Mouse (Mus musculus): ENCODE measurements at regions not wholly inside any gene's neighbourhood (a gene's known extent, or its start where the extent isn't known, plus 50 kb on each side); places are given as distances from the start of the nearest gene placed in this dataset.

DNA sequence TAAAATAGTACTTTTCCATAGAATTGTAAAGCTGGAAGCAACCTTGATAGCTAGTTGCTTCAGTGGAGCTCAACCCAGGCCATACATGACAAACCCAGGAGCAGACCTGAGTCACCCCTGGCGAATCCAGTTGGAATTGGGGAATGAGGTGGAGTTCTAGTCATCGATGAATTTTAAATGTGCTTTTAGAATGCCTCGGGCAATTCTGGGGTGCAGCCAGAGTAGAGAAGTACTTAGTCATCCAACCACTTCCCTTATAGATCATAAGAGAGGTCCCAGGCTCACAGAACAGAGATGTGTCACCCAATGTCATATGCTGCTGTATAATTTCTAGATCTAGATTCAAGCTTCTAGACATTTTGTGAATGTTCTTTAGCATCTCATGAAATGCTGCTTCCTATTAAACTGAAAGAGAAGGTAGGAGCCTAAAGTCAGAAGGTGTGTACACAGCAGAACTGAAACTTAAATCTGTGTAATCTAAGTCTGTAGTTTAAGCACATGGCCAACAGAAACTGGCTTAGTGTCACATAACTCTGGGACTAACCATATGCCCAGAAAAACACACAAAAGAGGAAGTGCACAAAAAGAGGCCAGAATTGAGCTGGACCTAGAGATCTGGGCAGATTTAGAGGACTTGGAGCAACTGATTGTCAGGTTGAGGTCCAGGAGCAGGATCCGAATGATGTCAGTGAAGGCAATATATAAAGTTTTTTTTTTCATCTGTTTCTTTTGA is 269.7 kb downstream of the Smarca1 start:
- TF ChIP-seq POLR2A (IDR thresholded peaks at IDR 0.05; ENCODE audit: borderline replicate concordance, extremely low read depth, insufficient read depth, insufficient read length) = no peak
- no peak overlapping the region for H3K9ac ChIP-seq (ENCODE audit: low read depth, low read length, severe bottlenecking)
- H3K4me3 ChIP-seq (replicated peaks; ENCODE audit: low read length) = no peak overlapping the region
- no peaks in the 10 kb centered on the region for H3K27me3 ChIP-seq (ENCODE audit: control insufficient read depth, insufficient read depth, low read length)
- H3K27ac ChIP-seq (replicated peaks; ENCODE audit: low read depth, low read length) = no peak overlapping the region
- H3K9me3 ChIP-seq (ENCODE audit: control insufficient read depth, low read length) = no peaks in the 10 kb centered on the region
- no peaks in the 10 kb centered on the region for H3K36me3 ChIP-seq (ENCODE audit: control insufficient read depth, insufficient read depth, low read length)
- H3K4me2 ChIP-seq (replicated peaks; ENCODE audit: low read depth, low read length, severe bottlenecking) = no peak overlapping the region
- no peak for DNase-seq (ENCODE audit: low spot score)
- no peak for ATAC-seq (ENCODE audit: low FRiP score, low read depth)
- 85% methylated on average over 4 of the region's 4 CpGs for whole genome bisulfite sequencing
- no peaks in the 10 kb centered on the region for H3K4me1 ChIP-seq (ENCODE audit: control insufficient read depth, insufficient read depth, low read length)

DNA sequence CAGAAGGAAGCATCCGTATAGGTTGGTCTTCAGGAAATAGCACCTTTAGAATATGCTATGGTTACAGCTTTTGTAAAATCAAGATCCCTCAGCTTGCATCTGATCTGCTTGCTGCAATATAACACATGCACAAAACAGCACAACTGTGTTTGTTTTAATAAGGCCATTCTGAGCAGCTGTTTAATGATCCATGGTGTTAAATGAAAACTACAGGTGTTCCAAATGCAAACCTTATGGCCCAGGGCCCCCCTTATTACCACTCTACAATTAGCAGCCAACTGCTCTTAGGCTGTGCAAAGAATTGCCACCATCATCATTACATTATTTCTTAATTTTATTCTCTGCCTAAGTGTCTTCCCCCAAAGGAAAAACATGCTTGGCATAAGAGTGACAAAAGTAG is 280.4 kb downstream of the Smarca1 start:
- no peak for TF ChIP-seq POLR2A (IDR thresholded peaks at IDR 0.05; ENCODE audit: borderline replicate concordance, extremely low read depth, insufficient read depth, insufficient read length)
- ATAC-seq (ENCODE audit: low FRiP score, low read depth) = no peak

More for the DNA sequence above, 280.4 kb downstream of the Smarca1 start:
- Histone ChIP-seq H3K4me1 (ENCODE audit: control insufficient read depth, insufficient read depth, low read length) (no peaks in the 10 kb centered on the region), H3K4me3 (replicated peaks; ENCODE audit: low read length) (no peak overlapping the region), H3K27me3 (ENCODE audit: control insufficient read depth, insufficient read depth, low read length) (no peaks in the 10 kb centered on the region), H3K27ac (replicated peaks; ENCODE audit: low read depth, low read length) (no peak overlapping the region), H3K36me3 (ENCODE audit: control insufficient read depth, insufficient read depth, low read length) (no peaks in the 10 kb centered on the region), H3K9ac (ENCODE audit: low read depth, low read length, severe bottlenecking) (no peak overlapping the region), H3K9me3 (ENCODE audit: control insufficient read depth, low read length) (no peaks in the 10 kb centered on the region), H3K4me2 (replicated peaks; ENCODE audit: low read depth, low read length, severe bottlenecking) (no peak overlapping the region)
- no peak for DNase-seq (ENCODE audit: low spot score)
- WGBS = 39% methylated on average over 1 of the region's 1 CpGs

All from limb, embryonic 14.5 days (tissue).